Mouse (Mus musculus): ENCODE measurements around the gene Agk. TPM values are rescaled to one million over a fixed set of nuclear protein-coding genes. Genes with fewer than 3 reads are reported as not detected.

Gene Agk
- polyA plus RNA-seq, 1 experiment from 2014 or later, result 9.6 TPM

- Histone ChIP-seq H3K4me1 (ENCODE audit: insufficient read depth) (no peaks in the 10 kb centered on the region), H3K36me3 (replicated peaks; ENCODE audit: insufficient read depth, low read length) (peaks cover 9% of the 10 kb centered on the region), H3K9ac (replicated peaks) (no peak overlapping the region), H3K27me3 (ENCODE audit: insufficient read depth, low read length) (no peaks in the 10 kb centered on the region), H3K27ac (ENCODE audit: low read depth) (no peak overlapping the region), H3K4me2 (ENCODE audit: low read depth, low read length) (no peak overlapping the region), H3K4me3 (ENCODE audit: low read depth, low read length) (no peak overlapping the region), H3K9me3 (ENCODE audit: low read length) (no peaks in the 10 kb centered on the region)
- DNase-seq, result no peak
- WGBS (ENCODE audit: insufficient replicate concordance), result 86% methylated on average over 4 of the region's 4 CpGs
- no peak for TF ChIP-seq EP300 (IDR thresholded peaks at IDR 0.05; ENCODE audit: low read depth)
- no peak for TF ChIP-seq CTCF (IDR thresholded peaks at IDR 0.05; ENCODE audit: low read depth)
- no peak for ATAC-seq
These were observed 93.4 kb downstream of the Agk start for GRCm38 (mm10) chr6:40418386-40418785.

DNA sequence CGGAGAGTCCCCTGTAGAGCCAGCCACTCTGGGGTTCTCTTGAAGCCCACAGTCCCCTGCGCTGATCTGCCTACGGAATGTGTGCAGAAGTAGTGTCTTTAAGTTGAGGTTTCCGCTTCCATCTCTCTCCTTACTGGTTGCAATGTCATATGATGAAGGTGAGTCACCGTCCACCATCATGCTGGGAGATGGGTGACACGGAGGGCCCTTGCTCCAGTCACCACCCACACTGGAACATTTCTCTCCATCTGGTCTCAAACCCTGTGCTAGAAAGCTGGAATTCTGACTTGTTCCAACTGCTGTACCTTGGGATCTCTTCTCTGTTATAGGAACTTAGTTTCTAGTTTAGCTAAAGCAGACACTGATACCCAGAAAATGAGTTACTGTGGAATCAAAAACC lies 96.1 kb downstream of the Agk start:
- no peaks in the 10 kb centered on the region for H3K27me3 ChIP-seq (ENCODE audit: insufficient read depth, low read length)
- no peaks in the 10 kb centered on the region for H3K9me3 ChIP-seq (ENCODE audit: low read length)
- no peak for DNase-seq
- peaks cover 9% of the 10 kb centered on the region for H3K36me3 ChIP-seq (replicated peaks; ENCODE audit: insufficient read depth, low read length)
- no peak overlapping the region for H3K27ac ChIP-seq (ENCODE audit: low read depth)
- TF ChIP-seq CTCF (IDR thresholded peaks at IDR 0.05; ENCODE audit: low read depth) (no peak), EP300 (IDR thresholded peaks at IDR 0.05; ENCODE audit: low read depth) (no peak)
- no peak overlapping the region for H3K9ac ChIP-seq (replicated peaks)
- WGBS (ENCODE audit: insufficient replicate concordance), result 87% methylated on average over 6 of the region's 6 CpGs
- no peak overlapping the region for H3K4me3 ChIP-seq (ENCODE audit: low read depth, low read length)
- ATAC-seq, result no peak
- H3K4me2 ChIP-seq (ENCODE audit: low read depth, low read length), result no peak overlapping the region
- H3K4me1 ChIP-seq (ENCODE audit: insufficient read depth), result no peaks in the 10 kb centered on the region

- H3K36me3 ChIP-seq (replicated peaks; ENCODE audit: insufficient read depth, low read length), result peaks cover 9% of the 10 kb centered on the region
- H3K4me3 ChIP-seq (ENCODE audit: low read depth, low read length), result no peak overlapping the region
- no peaks in the 10 kb centered on the region for H3K4me1 ChIP-seq (ENCODE audit: insufficient read depth)
- no peak for TF ChIP-seq CTCF (IDR thresholded peaks at IDR 0.05; ENCODE audit: low read depth)
- no peak for TF ChIP-seq EP300 (IDR thresholded peaks at IDR 0.05; ENCODE audit: low read depth)
- no peak overlapping the region for H3K9ac ChIP-seq (replicated peaks)
- no peaks in the 10 kb centered on the region for H3K9me3 ChIP-seq (ENCODE audit: low read length)
- no peak overlapping the region for H3K27ac ChIP-seq (ENCODE audit: low read depth)
- no peak for ATAC-seq
- H3K27me3 ChIP-seq (ENCODE audit: insufficient read depth, low read length), result no peaks in the 10 kb centered on the region
- 86% methylated on average over 1 of the region's 1 CpGs for WGBS (ENCODE audit: insufficient replicate concordance)
- H3K4me2 ChIP-seq (ENCODE audit: low read depth, low read length), result no peak overlapping the region
- no peak for DNase-seq
These were observed 98.0 kb downstream of the Agk start for GRCm38 (mm10) chr6:40423013-40423412.

- Histone ChIP-seq H3K9ac (replicated peaks) (no peak overlapping the region), H3K4me1 (ENCODE audit: insufficient read depth) (no peaks in the 10 kb centered on the region), H3K4me3 (ENCODE audit: low read depth, low read length) (no peak overlapping the region), H3K36me3 (replicated peaks; ENCODE audit: insufficient read depth, low read length) (peaks cover 9% of the 10 kb centered on the region), H3K4me2 (ENCODE audit: low read depth, low read length) (no peak overlapping the region), H3K27me3 (ENCODE audit: insufficient read depth, low read length) (no peaks in the 10 kb centered on the region), H3K9me3 (ENCODE audit: low read length) (no peaks in the 10 kb centered on the region), H3K27ac (ENCODE audit: low read depth) (no peak overlapping the region)
- DNase-seq (peak; percentile 63), ATAC-seq (no peak)
- 63% methylated on average over 1 of the region's 1 CpGs for WGBS (ENCODE audit: insufficient replicate concordance)
- TF ChIP-seq CTCF (IDR thresholded peaks at IDR 0.05; ENCODE audit: low read depth) (peak; percentile 77), EP300 (IDR thresholded peaks at IDR 0.05; ENCODE audit: low read depth) (no peak)
These were observed 98.8 kb downstream of the Agk start for GRCm38 (mm10) chr6:40423774-40424173.

GRCm38 (mm10) chr6:40427441-40427840 lies 102.5 kb downstream of the Agk start:
- TF ChIP-seq CTCF (IDR thresholded peaks at IDR 0.05; ENCODE audit: low read depth) (no peak), EP300 (IDR thresholded peaks at IDR 0.05; ENCODE audit: low read depth) (no peak)
- Histone ChIP-seq H3K27me3 (ENCODE audit: insufficient read depth, low read length) (no peaks in the 10 kb centered on the region), H3K4me2 (ENCODE audit: low read depth, low read length) (no peak overlapping the region), H3K9ac (replicated peaks) (no peak overlapping the region), H3K4me3 (ENCODE audit: low read depth, low read length) (no peak overlapping the region), H3K27ac (ENCODE audit: low read depth) (no peak overlapping the region), H3K4me1 (ENCODE audit: insufficient read depth) (peaks cover 23% of the 10 kb centered on the region), H3K36me3 (replicated peaks; ENCODE audit: insufficient read depth, low read length) (peaks cover 6% of the 10 kb centered on the region), H3K9me3 (ENCODE audit: low read length) (no peaks in the 10 kb centered on the region)
- ATAC-seq (no peak), DNase-seq (no peak)
- WGBS (ENCODE audit: insufficient replicate concordance), result 82% methylated on average over 7 of the region's 7 CpGs

GRCm38 (mm10) chr6:40428696-40429095 lies 103.7 kb downstream of the Agk start:
- no peak overlapping the region for H3K9ac ChIP-seq (replicated peaks)
- peaks cover 26% of the 10 kb centered on the region for H3K4me1 ChIP-seq (ENCODE audit: insufficient read depth)
- no peak overlapping the region for H3K27ac ChIP-seq (ENCODE audit: low read depth)
- TF ChIP-seq EP300 (IDR thresholded peaks at IDR 0.05; ENCODE audit: low read depth), result no peak
- TF ChIP-seq CTCF (IDR thresholded peaks at IDR 0.05; ENCODE audit: low read depth), result no peak
- no peaks in the 10 kb centered on the region for H3K36me3 ChIP-seq (replicated peaks; ENCODE audit: insufficient read depth, low read length)
- WGBS (ENCODE audit: insufficient replicate concordance), result 64% methylated on average over 3 of the region's 3 CpGs
- ATAC-seq (no peak), DNase-seq (no peak)
- H3K9me3 ChIP-seq (ENCODE audit: low read length), result no peaks in the 10 kb centered on the region
- no peak overlapping the region for H3K4me2 ChIP-seq (ENCODE audit: low read depth, low read length)
- H3K4me3 ChIP-seq (ENCODE audit: low read depth, low read length), result no peak overlapping the region
- no peaks in the 10 kb centered on the region for H3K27me3 ChIP-seq (ENCODE audit: insufficient read depth, low read length)

- Histone ChIP-seq H3K4me3 (ENCODE audit: low read depth, low read length) (no peak overlapping the region), H3K9ac (replicated peaks) (no peak overlapping the region), H3K4me1 (ENCODE audit: insufficient read depth) (peaks cover 30% of the 10 kb centered on the region), H3K27ac (ENCODE audit: low read depth) (peak overlapping the region; percentile 77), H3K27me3 (ENCODE audit: insufficient read depth, low read length) (no peaks in the 10 kb centered on the region), H3K4me2 (ENCODE audit: low read depth, low read length) (0 out of 2 replicates have a peak overlapping the region, but pooled peaks have one; percentile 18), H3K9me3 (ENCODE audit: low read length) (no peaks in the 10 kb centered on the region), H3K36me3 (replicated peaks; ENCODE audit: insufficient read depth, low read length) (no peaks in the 10 kb centered on the region)
- WGBS (ENCODE audit: insufficient replicate concordance), result 58% methylated on average over 4 of the region's 4 CpGs
- peak; percentile 28 for DNase-seq
- TF ChIP-seq CTCF (IDR thresholded peaks at IDR 0.05; ENCODE audit: low read depth), result no peak
- TF ChIP-seq EP300 (IDR thresholded peaks at IDR 0.05; ENCODE audit: low read depth), result peak; percentile 35; the same call in 1 of the 2 replicates
- peak; percentile 83 for ATAC-seq
These were observed 104.6 kb downstream of the Agk start for GRCm38 (mm10) chr6:40429521-40429931.
